Mouse (Mus musculus) adrenal gland, postnatal 10 days (tissue): Measurements from ENCODE around the gene Slc12a7. TPM values are rescaled to one million over a fixed set of nuclear protein-coding genes. Genes with fewer than 3 reads are reported as not detected.

Experiments used
- DNase-seq: peaks from one replicate; pipeline ENCODE4 v3.0.0; 2021; ENCODE audit warnings: mixed read lengths
- total RNA-seq, 2 experiments: library from RNA; stranded (reverse); gene quantifications; 2 replicates each; pipeline ENCODE4 v1.2.3; 2021

Slc12a7 gene
- total RNA-seq, 2 experiments from 2014 or later: 33.1 to 43.1 TPM

DNA sequence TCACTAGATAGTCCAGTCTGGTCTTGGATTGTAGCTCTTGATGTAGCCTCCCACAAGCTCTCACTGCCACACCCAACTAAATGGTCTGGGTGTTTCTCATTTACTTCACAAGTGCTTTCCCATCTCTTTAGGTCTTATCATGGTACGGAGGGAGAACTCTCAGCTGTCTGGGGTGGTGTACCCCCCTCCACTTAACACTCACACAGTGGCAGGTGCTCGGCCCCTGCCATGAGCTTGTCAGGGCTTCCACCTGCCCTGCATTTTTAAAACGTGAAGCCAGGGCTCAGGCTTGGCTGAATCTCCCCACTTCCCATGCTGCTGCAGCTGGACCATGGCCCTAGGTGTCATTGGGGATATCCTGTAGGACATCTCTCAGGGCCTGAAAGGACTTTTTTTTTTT lies 86.0 kb downstream of the Slc12a7 start:
- DNase-seq: no peak

GRCm38 (mm10) chr13:73821251-73821650 lies 88.4 kb downstream of the Slc12a7 start:
- DNase-seq: no peak

DNA sequence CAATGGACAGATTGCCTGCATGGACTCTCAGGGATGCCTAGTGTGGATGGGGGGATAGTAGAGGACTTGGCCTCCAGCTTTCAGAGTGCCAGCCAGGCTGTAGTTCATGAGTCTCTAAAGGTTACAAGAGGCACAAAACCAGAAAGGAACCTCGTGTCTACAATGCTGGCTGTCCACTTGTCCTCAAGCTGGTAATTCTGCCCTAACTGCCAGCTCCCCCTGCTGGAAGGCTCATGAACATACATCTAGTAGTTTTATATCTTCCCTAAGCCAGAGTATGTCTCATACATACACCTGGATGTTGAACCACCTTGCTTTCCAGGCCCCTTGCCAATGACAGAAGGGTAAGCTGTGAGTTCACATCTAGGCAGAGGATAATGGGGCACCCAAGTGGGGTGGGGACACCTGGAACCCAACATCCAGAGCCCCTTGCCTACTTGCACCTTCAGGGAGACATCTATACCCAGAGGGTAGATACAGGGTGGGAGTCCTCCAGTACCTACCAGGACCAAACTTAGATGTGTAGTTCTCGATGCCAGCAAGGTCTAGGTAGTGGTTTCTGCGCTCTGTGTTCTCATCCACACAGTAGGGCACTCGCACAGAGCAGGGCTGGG lies 89.4 kb downstream of the Slc12a7 start:
- DNase-seq: peak; percentile 84

GRCm38 (mm10) chr13:73823711-73824110 lies 90.8 kb downstream of the Slc12a7 start:
- no peak for DNase-seq

- DNase-seq: no peak
These were observed 94.3 kb downstream of the Slc12a7 start for GRCm38 (mm10) chr13:73827243-73827642.

GRCm38 (mm10) chr13:73831486-73831885 lies 98.6 kb downstream of the Slc12a7 start:
- peak; percentile 83 for DNase-seq

DNA sequence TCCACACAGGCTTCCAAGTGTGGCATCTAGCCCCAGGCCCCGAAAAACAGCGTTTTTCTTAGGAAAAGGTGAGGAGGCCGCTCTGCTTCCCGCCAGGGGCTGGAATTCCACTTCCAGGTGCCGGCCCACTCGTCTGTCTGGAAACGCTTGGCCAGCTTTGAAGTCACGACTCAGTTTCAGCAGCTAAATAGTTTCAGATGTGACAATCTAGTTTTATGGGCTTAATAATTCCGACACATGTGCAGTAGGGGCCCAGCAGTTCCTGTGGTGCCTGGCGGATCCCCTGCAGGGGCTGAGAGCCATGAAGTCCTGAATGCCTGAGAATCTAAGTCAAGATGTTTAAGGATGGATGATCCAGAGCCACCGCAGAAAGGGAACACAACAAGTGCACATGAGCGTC lies 100.9 kb downstream of the Slc12a7 start:
- DNase-seq: no peak

- DNase-seq: peak; percentile 32
These were observed 102.9 kb downstream of the Slc12a7 start for GRCm38 (mm10) chr13:73835791-73836190.

DNA sequence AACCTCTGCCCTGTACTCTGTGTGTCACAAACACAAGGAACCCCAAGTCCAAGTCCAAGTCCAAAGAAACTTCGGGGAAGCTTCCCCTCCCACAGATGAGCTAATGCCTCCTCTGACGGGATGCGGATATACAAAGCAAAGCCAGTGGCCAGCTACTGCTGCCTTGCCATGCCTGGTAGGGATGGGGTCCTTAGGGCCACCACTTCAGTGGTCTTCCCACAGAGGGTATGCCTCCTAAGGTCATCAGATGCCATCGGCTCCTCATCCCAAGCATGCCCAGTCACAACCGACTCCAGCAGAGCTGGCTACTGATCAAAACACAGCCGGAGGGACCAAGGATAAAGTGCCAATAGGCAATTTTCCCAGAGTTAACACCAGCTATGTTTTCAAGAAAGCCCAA lies 103.6 kb downstream of the Slc12a7 start:
- peak; percentile 41 for DNase-seq

DNA sequence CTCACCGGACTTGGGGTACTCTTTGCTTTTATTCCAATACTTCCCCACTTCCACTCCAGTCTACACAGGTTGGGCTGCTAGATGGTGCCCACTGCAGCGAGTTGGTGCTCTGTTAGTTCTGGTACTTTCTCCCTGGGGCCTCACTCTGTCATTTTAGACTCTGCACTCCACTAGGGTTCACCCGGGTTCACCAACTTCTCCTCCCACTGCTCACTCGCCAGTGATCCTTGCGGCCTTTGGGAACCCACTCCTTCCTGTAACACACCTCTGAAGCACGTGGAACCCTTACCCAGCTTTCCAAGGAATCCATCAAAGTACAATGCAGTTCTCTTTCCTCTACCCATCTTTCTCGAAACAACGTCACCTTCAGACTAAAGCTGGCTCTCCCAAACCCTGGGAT lies 104.8 kb downstream of the Slc12a7 start:
- DNase-seq: no peak

GRCm38 (mm10) chr13:73839137-73839548 lies 106.2 kb downstream of the Slc12a7 start:
- no peak for DNase-seq

DNA sequence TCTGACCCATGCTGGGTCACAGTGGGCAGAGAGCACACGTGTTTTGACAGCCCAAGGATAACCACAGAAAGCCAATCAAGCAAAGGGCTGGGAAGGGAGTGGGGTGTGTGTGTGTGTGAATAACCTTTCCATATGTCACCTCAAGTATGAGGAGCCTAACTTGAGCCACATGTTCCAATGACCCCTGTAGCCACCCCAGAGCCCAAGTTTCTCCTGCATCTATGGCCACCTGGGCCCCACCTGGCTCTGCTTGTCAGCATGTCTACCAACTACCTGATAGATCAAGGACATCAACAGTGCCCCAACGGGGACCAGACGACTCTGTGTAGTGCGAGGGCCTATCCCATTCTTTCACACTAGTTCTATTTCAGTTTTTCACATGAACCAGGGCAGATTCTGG lies 106.8 kb downstream of the Slc12a7 start:
- no peak for DNase-seq

DNA sequence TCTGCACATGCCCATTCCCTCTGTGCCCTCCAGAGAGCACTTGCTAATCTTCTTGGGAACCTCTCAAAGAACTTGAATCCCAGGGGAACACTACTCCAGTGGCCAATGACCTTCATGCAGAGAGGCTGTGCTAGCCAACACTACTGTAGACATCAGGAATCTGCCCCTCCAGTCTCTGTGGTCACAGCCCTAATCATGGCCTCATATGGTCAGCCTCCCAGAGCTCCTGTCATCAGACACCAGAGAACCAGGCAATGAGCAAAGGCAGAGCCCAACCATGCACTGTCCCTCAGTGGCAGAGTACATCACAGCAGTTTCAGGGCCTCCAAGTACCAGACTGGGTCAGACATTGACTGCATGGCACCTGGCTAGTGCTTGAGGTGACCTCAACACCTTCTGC lies 109.8 kb downstream of the Slc12a7 start:
- DNase-seq: no peak

DNA sequence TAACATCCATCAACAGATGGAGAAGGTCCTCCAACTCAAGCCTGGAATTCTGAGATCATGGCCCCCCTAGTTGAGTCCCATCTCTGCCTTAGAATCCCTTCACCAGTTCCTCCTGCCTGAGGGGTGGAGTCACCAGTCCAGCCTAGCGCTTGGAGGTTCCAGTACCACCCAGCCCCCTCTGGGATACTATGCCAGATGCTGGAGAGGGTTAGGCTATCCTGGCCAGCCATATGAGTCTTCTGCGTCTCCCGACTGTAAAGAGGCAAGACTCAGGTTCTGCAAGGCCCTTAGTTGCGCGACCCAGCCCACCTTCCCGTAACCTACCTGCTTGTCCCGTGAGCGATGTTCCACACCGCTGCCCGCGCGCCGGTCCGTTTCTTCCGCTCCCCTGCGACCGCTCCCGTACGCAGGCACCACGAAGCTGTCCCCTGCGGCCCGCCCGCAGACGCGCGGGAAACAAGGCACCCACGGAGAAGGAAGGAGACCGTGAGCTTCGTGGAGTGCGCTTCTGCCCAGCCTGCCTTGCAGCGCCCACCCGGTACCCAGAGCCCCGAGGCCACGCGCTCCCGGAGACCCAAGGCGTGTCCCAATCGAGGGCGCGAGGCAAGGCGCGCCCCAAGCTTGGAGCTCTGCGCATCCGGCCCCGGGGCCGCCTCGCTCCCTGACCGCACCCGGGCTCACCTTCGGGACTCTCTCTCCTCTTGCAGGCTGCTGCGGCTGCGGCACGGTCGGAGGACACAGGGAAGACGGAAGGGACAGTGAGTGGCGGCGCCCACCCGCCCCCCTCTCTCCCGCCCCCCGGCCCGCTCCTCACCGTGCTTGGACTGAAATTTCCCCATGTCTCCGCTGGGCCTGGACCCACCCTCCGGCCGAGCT lies 113.9 kb downstream of the Slc12a7 start:
- peak; percentile 46 for DNase-seq

GRCm38 (mm10) chr13:73847465-73847836 lies 114.6 kb downstream of the Slc12a7 start, which contains the start of gene Nkd2:
Gene Nkd2, minus strand, starts transcription at chr13:73847631.
- peak; percentile 93 for DNase-seq

Other genes starting within 250 kb of the Slc12a7 start
- gene Slc6a3, start 196.3 kb upstream of the Slc12a7 start, total RNA-seq: not detected
- 100 to 1,000 TPM; 110 to 111 TPM for gene Clptm1l, start 129.1 kb upstream of the Slc12a7 start, total RNA-seq
- gene Tert, start 106.2 kb upstream of the Slc12a7 start, total RNA-seq: 1 to 10 TPM; 3.2 to 7.8 TPM
- gene Slc6a18, start 55.1 kb upstream of the Slc12a7 start, total RNA-seq: not detected
- gene Slc6a19, start 28.2 kb upstream of the Slc12a7 start, total RNA-seq: under 1 TPM; 0.79 to 0.84 TPM
- gene Nkd2, start 114.5 kb downstream of the Slc12a7 start, total RNA-seq: 1 to 10 TPM; 2.8 to 3.0 TPM
- 1 to 10 TPM; 3.0 to 3.8 TPM for gene Trip13, start 204.7 kb downstream of the Slc12a7 start, total RNA-seq
- 10 to 100 TPM; 25.0 to 36.8 TPM for gene Brd9, start 204.7 kb downstream of the Slc12a7 start, total RNA-seq
- not detected for gene Zdhhc11, start 230.8 kb downstream of the Slc12a7 start, total RNA-seq